Mouse (Mus musculus) ES-E14 (cell line): ENCODE measurements around the gene Foxn4. TPM values are rescaled to one million over a fixed set of nuclear protein-coding genes. Genes with fewer than 3 reads are reported as not detected.

Experiments
- DNase-seq: peaks from one replicate; pipeline ENCODE4 v3.0.0-alpha.2; 2013; ENCODE audit warnings: low read depth, low spot score
- H3K27ac ChIP-seq: 2 replicates; pipeline ENCODE4 v1.5.1; 2012; ENCODE audit warnings: low read depth, mild to moderate bottlenecking, low read length, moderate library complexity, mixed read lengths; ENCODE audit not compliant: poor library complexity, insufficient read depth, severe bottlenecking
- H3K36me3 ChIP-seq: 2 replicates; pipeline ENCODE4 v1.6.1; 2012; ENCODE audit warnings: mild to moderate bottlenecking, low read length, moderate library complexity, mixed read lengths; ENCODE audit not compliant: control insufficient read depth, poor library complexity, insufficient read depth, severe bottlenecking
- H3K4me1 ChIP-seq, 2 experiments: fragments of 150-350 bp in 1 of 2; sonication (generic) in 1 of 2; 2 replicates each; pipeline ENCODE4 v1.6.1; 2012; ENCODE audit warnings: low read length in 2 of 2, mild to moderate bottlenecking in 1 of 2, mixed read lengths in 1 of 2; ENCODE audit not compliant: control insufficient read depth in 2 of 2, insufficient read depth in 2 of 2, poor library complexity in 1 of 2
- H3K4me3 ChIP-seq, 2 experiments: fragments of 150-350 bp in 1 of 2; sonication (generic) in 1 of 2; 2 replicates each; pipeline ENCODE4 v1.5.1; 2012; ENCODE audit warnings: low read length in 2 of 2, low read depth in 1 of 2, mild to moderate bottlenecking in 1 of 2, mixed read lengths in 1 of 2; ENCODE audit not compliant: insufficient read depth in 1 of 2, poor library complexity in 1 of 2, severe bottlenecking in 1 of 2
- H3K9ac ChIP-seq: 2 replicates; pipeline ENCODE4 v1.6.1; 2012; ENCODE audit warnings: low read depth, mild to moderate bottlenecking, low read length, mixed read lengths; ENCODE audit not compliant: poor library complexity, insufficient read depth, severe bottlenecking
- H3K9me3 ChIP-seq: fragments of 150-350 bp; sonication (generic); 2 replicates; pipeline ENCODE4 v1.6.1; 2012; ENCODE audit warnings: low read depth, mild to moderate bottlenecking, low read length; ENCODE audit not compliant: control insufficient read depth, insufficient read depth
- CHD2 ChIP-seq: IDR thresholded peaks from 2 replicates; pipeline ENCODE4 v1.6.1; 2014; ENCODE audit warnings: mild to moderate bottlenecking, low read depth, low read length, inconsistent platforms
- HCFC1 ChIP-seq: IDR thresholded peaks from 2 replicates; pipeline ENCODE4 v1.6.1; 2012; ENCODE audit warnings: low read length, inconsistent platforms, borderline replicate concordance; ENCODE audit not compliant: insufficient read depth
- MAFK ChIP-seq: IDR thresholded peaks from 2 replicates; pipeline ENCODE4 v1.6.1; 2014; ENCODE audit warnings: mild to moderate bottlenecking, low read depth, low read length, inconsistent platforms; ENCODE audit not compliant: insufficient read depth
- ZC3H11A ChIP-seq: IDR thresholded peaks from 2 replicates; pipeline ENCODE4 v1.6.1; 2012; ENCODE audit warnings: low read depth, mild to moderate bottlenecking, inconsistent platforms, low read length, borderline replicate concordance
- ZNF384 ChIP-seq: IDR thresholded peaks from 2 replicates; pipeline ENCODE4 v1.6.1; 2012; ENCODE audit warnings: low read depth, low read length, inconsistent platforms
- in situ Hi-C, 2 experiments: fragments of 600-800 bp; cut with MboI; formaldehyde crosslinking; loops; one replicate each; pipeline ENCODE4 v1.15.1; 2025; ENCODE audit warnings: low sequenced_read_pairs in 2 of 2, inconsistent platforms in 1 of 2; ENCODE audit not compliant: unreplicated experiment in 2 of 2
- total RNA-seq: library from RNA; depleted of rRNA; stranded (reverse); fragments of 300-350 nt; gene quantifications from 2 replicates; pipeline ENCODE4 v1.2.3, GENCODE M21; 2012; rRNA removed

Foxn4 gene
- total RNA-seq = 7.5 and 10.7 TPM in 2 replicates

GRCm38 (mm10) chr5:114273693-114274402 lies at the start of gene Foxn4:
Foxn4 (minus strand) TSS chr5:114273807.
- Histone ChIP-seq H3K4me3 (peak within 1 kb of the TSS; percentile 76 to 93), H3K27ac (peak within 1 kb of the TSS; percentile 45; the same call in 1 of the 2 replicates), H3K9me3 (no peaks in the 10 kb centered on the region), H3K9ac (peak within 1 kb of the TSS; percentile 83), H3K4me1 (peaks cover 0 to 5% of the 10 kb centered on the region in 2 experiments; a peak in 2 of 4 replicates), H3K36me3 (no peaks in the 10 kb centered on the region)
- in situ Hi-C loops = no loop called here
- no peak for TF ChIP-seq HCFC1
- DNase-seq = peak; percentile 58

DNA sequence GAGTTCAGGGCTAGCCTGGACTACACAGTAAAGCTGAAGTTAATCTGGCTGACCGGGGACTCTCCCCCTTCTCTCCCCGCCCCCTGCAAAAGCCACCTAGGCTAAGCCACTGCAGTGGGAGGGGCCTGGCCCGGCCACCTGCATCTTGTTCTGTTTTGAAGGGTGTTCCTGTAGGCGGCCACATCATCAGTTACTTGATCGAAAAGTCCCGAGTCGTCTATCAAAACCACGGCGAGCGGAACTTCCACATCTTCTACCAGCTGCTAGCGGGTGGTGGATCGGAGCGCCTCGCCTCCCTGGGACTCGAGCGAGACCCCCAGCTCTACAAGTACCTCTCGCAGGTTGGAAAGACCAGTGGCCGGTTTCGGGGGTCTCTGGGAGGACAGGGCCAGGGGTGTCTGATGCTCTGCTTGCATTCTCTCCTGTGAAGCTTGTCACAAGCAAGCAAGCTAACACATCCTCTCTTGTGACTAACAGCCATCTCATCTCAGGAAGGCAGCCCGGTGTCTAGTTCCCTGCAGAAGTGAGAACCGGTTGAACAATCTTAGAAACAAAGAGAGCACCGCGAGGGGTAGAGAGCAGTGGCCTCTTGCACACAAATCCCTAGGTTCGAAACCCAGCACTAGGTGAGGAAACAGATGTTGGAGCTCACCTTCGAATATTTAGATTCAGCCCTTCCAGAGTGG lies 49.6 kb upstream of the Foxn4 start:
- Histone ChIP-seq H3K36me3 (no peaks in the 10 kb centered on the region), H3K4me1 (no peaks in the 10 kb centered on the region; a peak in 1 of 4 replicates), H3K27ac (no peak overlapping the region), H3K4me3 (no peak overlapping the region), H3K9me3 (no peaks in the 10 kb centered on the region), H3K9ac (no peak overlapping the region)
- no peak for DNase-seq
- in situ Hi-C loops = no loop called here
- TF ChIP-seq MAFK (no peak), ZNF384 (no peak), HCFC1 (no peak), ZC3H11A (no peak), CHD2 (no peak)

- peaks cover 0 to 4% of the 10 kb centered on the region in 2 experiments; a peak in 2 of 4 replicates for H3K4me1 ChIP-seq
- no peak overlapping the region for H3K27ac ChIP-seq
- H3K4me3 ChIP-seq = peak overlapping the region in 1 of 2 experiments; percentile 22; a peak in 1 of 4 replicates
- H3K9me3 ChIP-seq = no peaks in the 10 kb centered on the region
- no peak for TF ChIP-seq MAFK
- TF ChIP-seq CHD2 = no peak
- TF ChIP-seq ZC3H11A = no peak
- DNase-seq = no peak
- in situ Hi-C loops = loop anchor here in 1 of 2 experiments (10.0 kb wide), 1 partner anchor 125 kb away; no protein-coding TSS in a partner anchor
- H3K36me3 ChIP-seq = no peaks in the 10 kb centered on the region
- H3K9ac ChIP-seq = 0 out of 2 replicates have a peak overlapping the region, but pooled peaks have one; percentile 16
Observed at GRCm38 (mm10) chr5:114309680-114310036, 36.1 kb upstream of the Foxn4 start.

- Histone ChIP-seq H3K4me1 (peaks cover 0 to 4% of the 10 kb centered on the region in 2 experiments; a peak in 2 of 4 replicates), H3K4me3 (peak overlapping the region in 1 of 2 experiments; percentile 22; a peak in 1 of 4 replicates), H3K27ac (no peak overlapping the region), H3K9me3 (no peaks in the 10 kb centered on the region), H3K9ac (peak overlapping the region; percentile 16; the same call in 1 of the 2 replicates), H3K36me3 (no peaks in the 10 kb centered on the region)
- TF ChIP-seq ZC3H11A (peak; percentile 33; the same call in 1 of the 2 replicates), MAFK (no peak)
- DNase-seq = no peak
- in situ Hi-C loops = loop anchor here in 1 of 2 experiments (10.0 kb wide), 1 partner anchor 124 kb away; no protein-coding TSS in a partner anchor
Observed at GRCm38 (mm10) chr5:114308765-114309679, 35.4 kb upstream of the Foxn4 start.
